Mouse (Mus musculus): ENCODE results near the gene Ptgs1. TPM values are rescaled to one million over a fixed set of nuclear protein-coding genes. Genes with fewer than 3 reads are reported as not detected.

Gene Ptgs1
- polyA plus RNA-seq, 1 experiment from 2014 or later = 5.5 TPM

DNA sequence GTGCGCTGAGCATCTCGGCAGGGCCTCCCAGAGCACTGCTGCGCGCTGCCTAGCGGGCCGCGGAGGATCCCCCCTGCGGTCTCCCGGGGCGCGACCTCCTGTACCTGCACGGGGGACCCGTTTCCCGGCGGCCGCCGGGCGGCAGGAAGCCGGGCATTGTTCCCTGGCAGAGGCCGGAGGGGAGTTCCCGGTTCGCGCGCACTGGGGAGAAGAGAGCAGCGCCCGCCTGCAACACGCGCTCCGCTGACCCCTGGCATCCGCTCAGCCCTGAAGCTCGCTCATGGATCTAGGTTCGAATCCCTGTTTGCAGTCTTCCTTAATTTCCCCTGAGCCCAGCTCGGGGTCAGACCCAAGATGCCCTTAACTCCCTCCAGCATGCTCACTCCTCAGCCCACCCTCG lies 19.4 kb upstream of the Ptgs1 start:
- 3% methylated on average over 34 of the region's 34 CpGs for WGBS
- Histone ChIP-seq H3K27me3 (ENCODE audit: control insufficient read depth, insufficient read depth, low read depth, low read length) (peaks cover 23% of the 10 kb centered on the region), H3K4me1 (ENCODE audit: control insufficient read depth, insufficient read depth, low read length) (no peaks in the 10 kb centered on the region), H3K9me3 (replicated peaks; ENCODE audit: control insufficient read depth, low read length, poor library complexity, severe bottlenecking) (no peaks in the 10 kb centered on the region), H3K9ac (ENCODE audit: low read depth, low read length) (peak overlapping the region; percentile 32; the same call in 1 of the 2 replicates), H3K4me3 (ENCODE audit: low read depth, low read length) (peak overlapping the region; percentile 13), H3K36me3 (ENCODE audit: control insufficient read depth, insufficient read depth, low read length) (no peaks in the 10 kb centered on the region), H3K27ac (ENCODE audit: low read length) (no peak overlapping the region), H3K4me2 (ENCODE audit: low read length) (peak overlapping the region; percentile 31; the same call in 1 of the 2 replicates)
- no peak for ATAC-seq

DNA sequence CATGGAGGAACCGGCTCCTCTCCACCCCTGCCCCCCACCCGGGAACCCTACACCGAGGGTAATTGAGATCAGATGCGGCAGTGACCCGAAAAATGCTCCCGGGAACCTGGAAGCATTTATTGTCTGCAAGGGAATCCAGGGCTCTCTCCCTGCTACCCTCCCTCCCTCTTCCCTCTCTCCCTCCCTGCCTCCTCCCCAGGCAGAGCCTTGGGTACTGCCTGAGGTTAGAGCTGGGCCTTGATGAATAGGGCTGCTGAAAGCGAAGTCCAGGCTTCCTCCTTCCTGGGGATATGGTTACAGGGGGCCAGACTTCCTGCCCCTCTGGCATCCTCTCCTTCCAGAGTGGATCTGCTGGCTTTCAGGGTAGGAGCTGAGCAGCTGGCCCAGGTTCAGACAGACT lies 18.4 kb upstream of the Ptgs1 start:
- Histone ChIP-seq H3K4me2 (ENCODE audit: low read length) (no peak overlapping the region), H3K9me3 (replicated peaks; ENCODE audit: control insufficient read depth, low read length, poor library complexity, severe bottlenecking) (no peaks in the 10 kb centered on the region), H3K27ac (ENCODE audit: low read length) (no peak overlapping the region), H3K9ac (ENCODE audit: low read depth, low read length) (no peak overlapping the region), H3K36me3 (ENCODE audit: control insufficient read depth, insufficient read depth, low read length) (no peaks in the 10 kb centered on the region), H3K27me3 (ENCODE audit: control insufficient read depth, insufficient read depth, low read depth, low read length) (peaks cover 23% of the 10 kb centered on the region), H3K4me1 (ENCODE audit: control insufficient read depth, insufficient read depth, low read length) (no peaks in the 10 kb centered on the region), H3K4me3 (ENCODE audit: low read depth, low read length) (no peak overlapping the region)
- WGBS = 23% methylated on average over 7 of the region's 7 CpGs
- ATAC-seq = no peak

- Histone ChIP-seq H3K9ac (ENCODE audit: low read depth, low read length) (no peak overlapping the region), H3K36me3 (ENCODE audit: control insufficient read depth, insufficient read depth, low read length) (no peaks in the 10 kb centered on the region), H3K27ac (ENCODE audit: low read length) (no peak overlapping the region), H3K27me3 (ENCODE audit: control insufficient read depth, insufficient read depth, low read depth, low read length) (peaks cover 23% of the 10 kb centered on the region), H3K4me2 (ENCODE audit: low read length) (no peak overlapping the region), H3K4me3 (ENCODE audit: low read depth, low read length) (no peak overlapping the region), H3K9me3 (replicated peaks; ENCODE audit: control insufficient read depth, low read length, poor library complexity, severe bottlenecking) (no peaks in the 10 kb centered on the region), H3K4me1 (ENCODE audit: control insufficient read depth, insufficient read depth, low read length) (no peaks in the 10 kb centered on the region)
- ATAC-seq = no peak
- 59% methylated on average over 7 of the region's 7 CpGs for WGBS
These were observed 17.1 kb upstream of the Ptgs1 start for GRCm38 (mm10) chr2:36213108-36213507.

DNA sequence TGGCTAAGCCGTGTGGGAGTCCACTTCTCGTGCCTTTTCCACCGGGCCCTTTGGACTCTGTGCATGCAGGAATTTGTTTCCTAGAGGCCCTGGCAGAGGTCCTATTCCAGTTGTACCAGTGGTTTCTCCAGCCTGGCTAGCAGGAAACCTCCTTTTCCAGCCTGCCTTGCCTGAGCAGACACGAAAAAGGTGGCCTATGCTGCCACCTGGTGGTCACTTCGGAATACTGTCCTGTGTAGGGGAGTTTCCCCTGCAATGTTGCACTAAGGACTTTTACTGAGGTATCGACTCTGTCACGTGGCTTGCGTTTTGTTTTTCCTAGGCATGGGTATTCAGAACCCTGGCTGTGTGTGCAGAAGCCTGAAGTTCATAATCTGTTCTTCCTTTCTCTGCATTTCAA lies 16.2 kb upstream of the Ptgs1 start:
- no peaks in the 10 kb centered on the region for H3K9me3 ChIP-seq (replicated peaks; ENCODE audit: control insufficient read depth, low read length, poor library complexity, severe bottlenecking)
- H3K4me3 ChIP-seq (ENCODE audit: low read depth, low read length) = no peak overlapping the region
- peak; percentile 86 for ATAC-seq
- no peaks in the 10 kb centered on the region for H3K4me1 ChIP-seq (ENCODE audit: control insufficient read depth, insufficient read depth, low read length)
- no peaks in the 10 kb centered on the region for H3K36me3 ChIP-seq (ENCODE audit: control insufficient read depth, insufficient read depth, low read length)
- peaks cover 23% of the 10 kb centered on the region for H3K27me3 ChIP-seq (ENCODE audit: control insufficient read depth, insufficient read depth, low read depth, low read length)
- WGBS = 6% methylated on average over 8 of the region's 8 CpGs
- H3K4me2 ChIP-seq (ENCODE audit: low read length) = peak overlapping the region; percentile 27; the same call in 1 of the 2 replicates
- no peak overlapping the region for H3K9ac ChIP-seq (ENCODE audit: low read depth, low read length)
- no peak overlapping the region for H3K27ac ChIP-seq (ENCODE audit: low read length)

GRCm38 (mm10) chr2:36214425-36214824 lies 15.8 kb upstream of the Ptgs1 start:
- no peak for ATAC-seq
- Histone ChIP-seq H3K4me3 (ENCODE audit: low read depth, low read length) (no peak overlapping the region), H3K4me2 (ENCODE audit: low read length) (peak overlapping the region; percentile 27; the same call in 1 of the 2 replicates), H3K9ac (ENCODE audit: low read depth, low read length) (no peak overlapping the region), H3K9me3 (replicated peaks; ENCODE audit: control insufficient read depth, low read length, poor library complexity, severe bottlenecking) (no peaks in the 10 kb centered on the region), H3K27me3 (ENCODE audit: control insufficient read depth, insufficient read depth, low read depth, low read length) (peaks cover 23% of the 10 kb centered on the region), H3K36me3 (ENCODE audit: control insufficient read depth, insufficient read depth, low read length) (no peaks in the 10 kb centered on the region), H3K27ac (ENCODE audit: low read length) (no peak overlapping the region), H3K4me1 (ENCODE audit: control insufficient read depth, insufficient read depth, low read length) (no peaks in the 10 kb centered on the region)
- 62% methylated on average over 5 of the region's 5 CpGs for WGBS

DNA sequence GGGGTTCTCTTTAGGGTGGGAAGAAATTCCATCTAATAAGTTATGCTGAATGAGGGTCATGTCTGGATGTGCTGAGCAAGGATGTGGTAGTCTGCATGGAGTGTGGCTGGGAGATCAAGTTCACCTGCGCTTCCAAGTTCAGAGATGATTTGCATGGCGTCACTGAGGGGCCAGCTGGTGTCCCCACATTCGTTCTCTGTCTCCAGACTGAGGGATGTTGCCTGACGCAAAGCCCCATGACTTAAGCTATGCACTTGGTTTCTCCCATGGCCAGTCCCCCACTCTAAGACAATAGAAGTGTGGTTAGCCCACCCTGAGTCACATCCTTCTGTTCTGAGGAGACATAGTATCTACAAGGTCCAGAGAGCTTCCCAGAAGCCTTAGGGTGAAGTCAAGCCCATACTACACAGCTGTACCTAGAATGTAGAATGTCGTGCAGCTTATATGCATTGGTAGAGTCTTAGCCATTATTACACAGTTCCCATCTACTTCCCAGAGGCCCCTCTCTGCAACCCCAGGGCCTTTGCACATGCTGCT lies 15.0 kb upstream of the Ptgs1 start:
- Histone ChIP-seq H3K4me1 (ENCODE audit: control insufficient read depth, insufficient read depth, low read length) (no peaks in the 10 kb centered on the region), H3K9me3 (replicated peaks; ENCODE audit: control insufficient read depth, low read length, poor library complexity, severe bottlenecking) (no peaks in the 10 kb centered on the region), H3K4me3 (ENCODE audit: low read depth, low read length) (no peak overlapping the region), H3K4me2 (ENCODE audit: low read length) (no peak overlapping the region), H3K27me3 (ENCODE audit: control insufficient read depth, insufficient read depth, low read depth, low read length) (peaks cover 17% of the 10 kb centered on the region), H3K27ac (ENCODE audit: low read length) (no peak overlapping the region), H3K9ac (ENCODE audit: low read depth, low read length) (no peak overlapping the region), H3K36me3 (ENCODE audit: control insufficient read depth, insufficient read depth, low read length) (no peaks in the 10 kb centered on the region)
- 95% methylated on average over 5 of the region's 5 CpGs for WGBS
- no peak for ATAC-seq

- Histone ChIP-seq H3K27ac (ENCODE audit: low read length) (no peak overlapping the region), H3K4me3 (ENCODE audit: low read depth, low read length) (no peak overlapping the region), H3K36me3 (ENCODE audit: control insufficient read depth, insufficient read depth, low read length) (no peaks in the 10 kb centered on the region), H3K27me3 (ENCODE audit: control insufficient read depth, insufficient read depth, low read depth, low read length) (peaks cover 6% of the 10 kb centered on the region), H3K9ac (ENCODE audit: low read depth, low read length) (no peak overlapping the region), H3K4me1 (ENCODE audit: control insufficient read depth, insufficient read depth, low read length) (no peaks in the 10 kb centered on the region), H3K9me3 (replicated peaks; ENCODE audit: control insufficient read depth, low read length, poor library complexity, severe bottlenecking) (no peaks in the 10 kb centered on the region), H3K4me2 (ENCODE audit: low read length) (no peak overlapping the region)
- no peak for ATAC-seq
These were observed 13.7 kb upstream of the Ptgs1 start for GRCm38 (mm10) chr2:36216546-36216945.

DNA sequence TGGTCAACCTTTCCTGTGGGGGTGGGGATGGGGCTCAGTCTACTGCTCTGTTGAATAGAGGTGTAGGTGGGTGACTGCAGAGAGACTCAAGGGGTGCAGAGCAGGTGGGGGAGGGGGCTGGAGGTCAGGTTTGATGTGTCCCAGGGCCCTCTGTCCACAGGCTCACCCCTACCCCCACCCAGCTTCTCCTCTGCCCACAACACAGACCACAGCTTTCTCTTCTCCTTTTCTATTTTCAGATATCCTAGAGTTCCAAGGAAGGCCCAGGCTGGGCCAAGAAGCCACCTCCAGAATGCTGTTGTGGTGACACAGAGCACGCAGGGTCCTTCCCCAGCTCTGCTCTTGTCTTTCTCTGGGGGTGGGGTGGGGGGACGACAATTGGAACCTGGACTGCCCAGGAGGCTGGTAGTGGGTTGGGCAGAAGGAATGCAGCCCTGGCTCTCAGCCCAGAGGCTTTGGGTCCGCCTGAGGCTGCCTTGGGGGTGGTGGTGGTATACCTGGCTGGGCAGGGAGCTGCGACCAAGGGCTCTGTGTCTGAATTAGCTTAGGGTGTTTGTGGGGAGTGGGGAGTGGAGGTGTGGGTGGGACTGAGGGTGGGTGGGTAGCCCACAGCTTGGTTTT lies 13.2 kb upstream of the Ptgs1 start:
- no peak overlapping the region for H3K4me2 ChIP-seq (ENCODE audit: low read length)
- no peaks in the 10 kb centered on the region for H3K36me3 ChIP-seq (ENCODE audit: control insufficient read depth, insufficient read depth, low read length)
- 63% methylated on average over 4 of the region's 4 CpGs for WGBS
- H3K9ac ChIP-seq (ENCODE audit: low read depth, low read length) = no peak overlapping the region
- ATAC-seq = no peak
- H3K27me3 ChIP-seq (ENCODE audit: control insufficient read depth, insufficient read depth, low read depth, low read length) = peaks cover 1% of the 10 kb centered on the region
- no peaks in the 10 kb centered on the region for H3K9me3 ChIP-seq (replicated peaks; ENCODE audit: control insufficient read depth, low read length, poor library complexity, severe bottlenecking)
- no peaks in the 10 kb centered on the region for H3K4me1 ChIP-seq (ENCODE audit: control insufficient read depth, insufficient read depth, low read length)
- H3K27ac ChIP-seq (ENCODE audit: low read length) = no peak overlapping the region
- no peak overlapping the region for H3K4me3 ChIP-seq (ENCODE audit: low read depth, low read length)

GRCm38 (mm10) chr2:36217692-36218233 lies 12.5 kb upstream of the Ptgs1 start:
- no peak overlapping the region for H3K9ac ChIP-seq (ENCODE audit: low read depth, low read length)
- H3K27ac ChIP-seq (ENCODE audit: low read length) = no peak overlapping the region
- H3K27me3 ChIP-seq (ENCODE audit: control insufficient read depth, insufficient read depth, low read depth, low read length) = no peaks in the 10 kb centered on the region; the same call in 1 of the 2 replicates
- 55% methylated on average over 5 of the region's 5 CpGs for WGBS
- H3K4me3 ChIP-seq (ENCODE audit: low read depth, low read length) = no peak overlapping the region
- no peak overlapping the region for H3K4me2 ChIP-seq (ENCODE audit: low read length)
- H3K9me3 ChIP-seq (replicated peaks; ENCODE audit: control insufficient read depth, low read length, poor library complexity, severe bottlenecking) = no peaks in the 10 kb centered on the region
- no peak for ATAC-seq
- no peaks in the 10 kb centered on the region for H3K4me1 ChIP-seq (ENCODE audit: control insufficient read depth, insufficient read depth, low read length)
- no peaks in the 10 kb centered on the region for H3K36me3 ChIP-seq (ENCODE audit: control insufficient read depth, insufficient read depth, low read length)
